Comparison of ENCODE assay signal across 17 mouse cellular contexts in the genomic region with DNA sequence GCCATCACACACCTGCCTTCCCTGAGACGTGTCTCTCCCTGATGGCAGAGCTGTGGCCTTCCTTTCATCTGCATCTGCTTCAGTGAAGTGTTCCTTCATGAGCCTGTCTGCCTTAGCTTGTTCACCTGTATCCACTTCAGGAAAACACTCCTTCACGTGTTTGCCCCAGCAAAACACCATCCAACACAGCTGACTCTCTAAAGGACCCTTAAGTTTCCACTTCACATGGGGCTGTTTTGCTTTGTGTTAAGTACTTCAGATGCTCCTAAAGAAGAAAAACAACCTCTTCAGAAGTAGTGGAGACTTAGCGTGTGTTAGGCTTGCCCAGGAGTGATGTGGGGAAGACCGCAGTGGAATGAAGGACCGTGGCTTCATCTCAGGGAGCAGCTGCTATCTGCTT. TPM values are rescaled to one million over a fixed set of nuclear protein-coding genes. Genes with fewer than 3 reads are reported as not detected.
"Had no signal": no experiment of that assay in that cellular context is flagged by ENCODE, and none has a peak within 500 bp of the region (broad histone marks: within the 10 kb centered on the region; RNA-seq: fewer than 3 reads in every experiment).

No protein-coding gene starts in this region.

- H3K9me3 ChIP-seq: limb, embryonic 12.5 days; liver, embryonic 13.5 days; midbrain, embryonic 12.5 days; neural tube, embryonic 13.5 days had no signal

- H3K4me1 ChIP-seq: limb, embryonic 12.5 days; liver, embryonic 13.5 days; midbrain, embryonic 12.5 days; neural tube, embryonic 13.5 days had no signal

- H3K27me3 ChIP-seq: limb, embryonic 12.5 days; liver, embryonic 13.5 days; midbrain, embryonic 12.5 days; neural tube, embryonic 13.5 days had no signal

- ATAC-seq: intestine, postnatal 0 days; liver, postnatal 0 days; midbrain, embryonic 16.5 days had no signal

- DNase-seq: kidney, adult 8-10 months; kidney, postnatal 25 days; layer of hippocampus, adult 9-11 months; layer of hippocampus, postnatal 36 days; liver; liver, embryonic 13.5 days; liver, postnatal 0 days; retina, postnatal 1 day; right cerebral cortex, postnatal 4 days; spleen, adult 18-20 months; thymus, postnatal 4 days had no signal

- H3K4me2 ChIP-seq: limb, embryonic 12.5 days; liver, embryonic 13.5 days; midbrain, embryonic 12.5 days; neural tube, embryonic 13.5 days had no signal

- H3K4me3 ChIP-seq: limb, embryonic 12.5 days; liver, embryonic 13.5 days; midbrain, embryonic 12.5 days; neural tube, embryonic 13.5 days had no signal

- H3K27ac ChIP-seq: limb, embryonic 12.5 days; liver, embryonic 13.5 days; midbrain, embryonic 12.5 days; neural tube, embryonic 13.5 days had no signal

- H3K9ac ChIP-seq: limb, embryonic 12.5 days; liver, embryonic 13.5 days; liver, postnatal 0 days; midbrain, embryonic 12.5 days; neural tube, embryonic 13.5 days had no signal

RNA-seq across cellular contexts. Expression of a gene that starts 47.2 kb away (rescaled TPM):
- total RNA-seq: megakaryocyte, adult 5-6 weeks had no signal
- polyA plus RNA-seq: midbrain, embryonic 16.5 days had no signal
